Mouse (Mus musculus) gastrocnemius, postnatal 14 days (tissue): ENCODE results near the gene Nat9. TPM values are rescaled to one million over a fixed set of nuclear protein-coding genes. Genes with fewer than 3 reads are reported as not detected.
A peak's percentile ranks its signal among the peaks of the same experiment; 100 is the strongest.

Experiments
- DNase-seq: peaks from one replicate; pipeline ENCODE4 v3.0.0; 2021; ENCODE audit warnings: mixed read lengths
- intact Hi-C: fragments of 180-260 bp; cut with DNase I; formaldehyde crosslinking; loops from one replicate; pipeline ENCODE4 v1.15.1; 2025; ENCODE audit warnings: low total_unique reads
- total RNA-seq, 2 experiments: library from RNA; stranded (reverse); gene quantifications; 2 replicates each; pipeline ENCODE4 v1.2.3; 2021

Gene Nat9
- total RNA-seq, 2 experiments from 2014 or later = 13.1 to 14.0 TPM

DNA sequence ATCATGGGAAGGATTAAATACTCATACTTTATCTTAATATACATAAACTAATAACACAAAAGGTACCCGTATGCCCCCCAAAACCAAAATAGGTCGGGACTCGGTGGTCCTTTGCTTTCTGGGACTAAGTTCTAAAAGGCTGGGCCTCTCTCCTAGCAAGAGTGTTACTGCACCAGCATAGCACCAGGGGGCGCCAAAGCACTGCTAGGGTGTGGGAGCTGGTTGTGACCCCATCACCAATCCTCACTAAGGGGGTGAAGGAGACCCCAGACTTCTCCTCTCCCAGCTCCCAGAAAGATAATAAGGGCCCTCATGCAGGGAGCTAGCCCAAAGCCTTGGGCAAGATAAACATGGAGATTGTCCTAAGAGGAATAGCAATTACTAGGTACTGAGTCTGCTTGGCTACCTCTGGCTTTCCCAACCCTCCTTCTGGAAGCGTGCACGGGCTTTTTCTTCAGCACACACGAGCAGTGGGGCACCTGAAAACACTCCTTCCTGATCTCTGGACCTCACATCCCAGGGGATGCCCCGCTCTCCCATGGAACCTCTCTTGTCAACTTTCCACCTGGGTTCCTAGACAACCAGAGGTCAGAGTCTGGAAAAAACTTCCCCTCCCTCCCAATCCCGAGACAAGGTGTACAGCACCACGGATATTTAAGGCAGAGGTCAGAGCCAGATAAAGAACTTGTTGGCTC, 26.6 kb downstream of the Nat9 start:
- intact Hi-C loops = no loop called here
- peak; percentile 83 for DNase-seq

GRCm38 (mm10) chr11:115160016-115160797, 27.5 kb downstream of the Nat9 start:
- intact Hi-C loops = no loop called here

GRCm38 (mm10) chr11:115157933-115158719, 29.5 kb downstream of the Nat9 start:
- DNase-seq = no peak

More at GRCm38 (mm10) chr11:115160016-115160797, 27.5 kb downstream of the Nat9 start:
- DNase-seq = peak; percentile 67

GRCm38 (mm10) chr11:115155053-115155634, 32.5 kb downstream of the Nat9 start:
- intact Hi-C loops = no loop called here

More at GRCm38 (mm10) chr11:115157933-115158719, 29.5 kb downstream of the Nat9 start:
- intact Hi-C loops = no loop called here

GRCm38 (mm10) chr11:115153699-115154292, 33.9 kb downstream of the Nat9 start:
- peak; percentile 74 for DNase-seq
- intact Hi-C loops = loop anchor here (2.0 kb wide), 1 partner anchor 71 kb away; no protein-coding TSS in a partner anchor

More at GRCm38 (mm10) chr11:115155053-115155634, 32.5 kb downstream of the Nat9 start:
- no peak for DNase-seq

GRCm38 (mm10) chr11:115153088-115153487, 34.6 kb downstream of the Nat9 start:
- no peak for DNase-seq

GRCm38 (mm10) chr11:115151755-115152429, 35.8 kb downstream of the Nat9 start:
- intact Hi-C loops = loop anchor here (2.0 kb wide), 1 partner anchor 69 kb away; no protein-coding TSS in a partner anchor
- DNase-seq = peak; percentile 54

More at GRCm38 (mm10) chr11:115153088-115153487, 34.6 kb downstream of the Nat9 start:
- intact Hi-C loops = loop anchor here (2.0 kb wide), 1 partner anchor 70 kb away; no protein-coding TSS in a partner anchor

DNA sequence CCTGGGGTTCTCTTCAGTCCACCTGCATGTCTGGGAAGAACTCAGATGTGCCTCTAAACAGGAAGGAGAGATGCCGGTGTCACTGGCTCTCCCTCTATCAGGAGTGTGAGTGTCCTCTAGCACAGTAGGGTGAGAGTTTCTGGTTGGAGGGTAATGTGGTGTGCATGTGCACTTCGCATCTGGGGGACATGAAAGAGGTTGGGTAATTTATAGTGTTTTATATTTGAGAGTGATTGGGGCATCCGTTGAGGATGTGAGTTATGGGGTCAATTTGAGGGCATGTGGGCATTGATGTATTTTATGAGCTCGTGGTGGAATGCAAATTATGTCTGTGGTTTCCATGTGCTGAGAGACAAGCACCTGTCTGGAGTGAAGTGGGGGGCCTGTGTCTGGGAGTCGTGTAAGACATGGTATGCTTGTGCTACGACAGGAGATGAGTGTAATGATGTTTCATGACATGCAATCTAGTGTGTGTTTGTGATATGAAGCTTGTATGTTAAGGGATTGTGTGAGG, 36.9 kb downstream of the Nat9 start:
- intact Hi-C loops = no loop called here

GRCm38 (mm10) chr11:115147813-115148212, 39.8 kb downstream of the Nat9 start:
- DNase-seq = no peak
- intact Hi-C loops = no loop called here

More for the DNA sequence above, 36.9 kb downstream of the Nat9 start:
- no peak for DNase-seq

DNA sequence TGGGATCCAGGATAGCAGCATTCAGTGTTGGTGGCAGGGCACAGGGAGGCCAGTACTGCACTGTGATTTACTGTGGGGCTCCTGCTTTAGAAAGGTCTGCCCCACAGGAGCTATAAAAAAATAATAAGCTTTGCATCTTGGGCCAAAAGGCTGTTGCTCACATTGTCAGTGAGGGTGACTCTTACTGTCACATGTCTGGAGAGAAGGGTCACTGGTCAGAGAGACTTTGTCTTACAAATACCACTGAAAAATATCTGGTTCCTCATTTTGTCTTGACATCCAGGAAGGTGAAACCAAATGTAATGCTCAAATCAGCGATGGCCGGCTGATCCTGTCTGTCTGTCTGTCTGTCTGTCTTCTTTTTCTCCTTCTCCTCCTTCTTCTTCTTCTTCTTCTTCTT, 45.7 kb downstream of the Nat9 start:
- intact Hi-C loops = no loop called here
- DNase-seq = no peak

DNA sequence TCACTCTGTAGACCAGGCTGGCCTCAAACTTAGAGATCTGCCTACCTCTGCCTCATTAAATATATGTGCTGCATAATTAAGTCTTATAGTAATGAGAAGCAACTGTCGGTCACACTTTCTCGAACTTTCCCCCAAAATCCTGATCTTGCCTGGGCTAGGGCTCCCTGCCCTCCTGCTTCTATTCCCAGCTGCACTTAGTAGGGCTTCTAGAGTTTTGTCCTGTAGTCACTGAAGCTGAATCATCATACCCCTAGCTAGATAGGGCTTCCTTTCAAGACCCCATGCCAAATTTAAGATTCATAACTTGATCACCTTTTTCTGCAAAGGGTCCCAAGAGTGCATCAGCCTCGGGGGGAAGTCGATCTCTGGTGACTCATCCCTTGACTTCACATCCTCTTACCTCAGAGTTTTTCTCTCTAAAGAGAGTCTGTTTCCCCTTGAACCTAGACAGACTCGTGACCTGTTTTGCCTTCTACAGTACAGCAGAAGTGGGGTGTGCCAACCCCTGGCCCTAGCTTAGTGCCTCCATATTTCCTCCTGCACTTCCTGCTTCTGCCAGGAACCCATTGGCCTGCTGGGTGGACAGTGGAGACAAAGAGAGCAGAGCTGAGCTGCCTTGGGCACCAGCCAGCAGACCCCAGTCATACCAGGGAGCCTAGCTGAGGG, 48.9 kb downstream of the Nat9 start:
- DNase-seq = no peak
- intact Hi-C loops = no loop called here

GRCm38 (mm10) chr11:115133800-115134199, 53.9 kb downstream of the Nat9 start, which contains the start of gene Cd300lf:
Cd300lf (minus strand) TSS chr11:115133992.
- DNase-seq = no peak
- intact Hi-C loops = no loop called here

Other genes starting within 250 kb of the Nat9 start
- gene Cd300c, start 218.7 kb downstream of the Nat9 start, total RNA-seq = not detected
- under 1 TPM; 0.24 to 0.37 TPM for gene Cd300ld, start 197.9 kb downstream of the Nat9 start, total RNA-seq
- gene Cd300c2, start 186.0 kb downstream of the Nat9 start, total RNA-seq = under 1 TPM; 0.64 to 0.84 TPM
- gene Cd300ld2, start 171.7 kb downstream of the Nat9 start, total RNA-seq = not detected
- 1 to 10 TPM in 1 of 2 experiments, not detected in 1; 1.1 TPM for gene Cd300ld4, start 160.8 kb downstream of the Nat9 start, total RNA-seq
- 1 to 10 TPM in 1 of 2 experiments, not detected in 1; 3.3 TPM for gene Cd300ld5, start 150.1 kb downstream of the Nat9 start, total RNA-seq
- 1 to 10 TPM in 1 of 2 experiments, not detected in 1; 3.1 TPM for gene Cd300ld3, start 139.4 kb downstream of the Nat9 start, total RNA-seq
- not detected for gene Cd300e, start 125.7 kb downstream of the Nat9 start, total RNA-seq
- under 1 TPM; 0.62 TPM for gene Rab37, start 96.4 kb downstream of the Nat9 start, total RNA-seq
- gene Cd300lf, start 53.9 kb downstream of the Nat9 start, total RNA-seq = not detected
- gene Slc9a3r1, start 24.5 kb downstream of the Nat9 start, total RNA-seq = 1 to 10 TPM; 4.9 to 5.9 TPM
- 1 to 10 TPM; 4.5 to 4.9 TPM for gene Tmem104, start 372 bp downstream of the Nat9 start, total RNA-seq
- gene Grin2c, start 79.4 kb upstream of the Nat9 start, total RNA-seq = not detected
- gene Fdxr, start 89.2 kb upstream of the Nat9 start, total RNA-seq = 1 to 10 TPM; 5.4 to 6.0 TPM
- 1 to 10 TPM; 1.6 to 1.7 TPM for gene Fads6, start 109.8 kb upstream of the Nat9 start, total RNA-seq
- gene Otop2, start 119.3 kb upstream of the Nat9 start, total RNA-seq = not detected
- gene Ush1g, start 134.2 kb upstream of the Nat9 start, total RNA-seq = under 1 TPM; 0.25 to 0.73 TPM
- gene Otop3, start 146.9 kb upstream of the Nat9 start, total RNA-seq = not detected
- 1 to 10 TPM; 2.9 to 4.3 TPM for gene Hid1, start 179.9 kb upstream of the Nat9 start, total RNA-seq
- 1 to 10 TPM; 4.8 to 8.3 TPM for gene Cdr2l, start 194.1 kb upstream of the Nat9 start, total RNA-seq
- 100 to 1,000 TPM; 103 to 107 TPM for gene Mrpl58, start 215.9 kb upstream of the Nat9 start, total RNA-seq
- 1,000 to 10,000 TPM; 1,042 to 1,140 TPM for gene Atp5h, start 232.1 kb upstream of the Nat9 start, total RNA-seq
- 10 to 100 TPM; 12.8 to 15.5 TPM for gene Kctd2, start 232.3 kb upstream of the Nat9 start, total RNA-seq